Mouse (Mus musculus) C2C12 (cell line): ENCODE measurements around the gene Ski.

ENCODE experiments used
- CEBPB ChIP-seq: IDR thresholded peaks from one replicate; pipeline ENCODE4 v1.6.1; 2011; ENCODE audit warnings: low read depth, mild to moderate bottlenecking, control low read depth, moderate library complexity
- CTCF ChIP-seq: IDR thresholded peaks from one replicate; pipeline ENCODE4 v1.5.1; 2011; ENCODE audit not compliant: control insufficient read depth, insufficient read depth, insufficient read length
- USF1 ChIP-seq: IDR thresholded peaks from one replicate; pipeline ENCODE4 v1.6.1; 2011; ENCODE audit warnings: low read depth, mild to moderate bottlenecking, control low read depth, moderate library complexity

GRCm38 (mm10) chr4:155151845-155152244 lies 70.5 kb downstream of the Ski start:
- no peak for TF ChIP-seq CEBPB
- TF ChIP-seq USF1, result no peak
- TF ChIP-seq CTCF, result no peak
